ENCODE assay signal across 10 mouse cellular contexts in the genomic region with DNA sequence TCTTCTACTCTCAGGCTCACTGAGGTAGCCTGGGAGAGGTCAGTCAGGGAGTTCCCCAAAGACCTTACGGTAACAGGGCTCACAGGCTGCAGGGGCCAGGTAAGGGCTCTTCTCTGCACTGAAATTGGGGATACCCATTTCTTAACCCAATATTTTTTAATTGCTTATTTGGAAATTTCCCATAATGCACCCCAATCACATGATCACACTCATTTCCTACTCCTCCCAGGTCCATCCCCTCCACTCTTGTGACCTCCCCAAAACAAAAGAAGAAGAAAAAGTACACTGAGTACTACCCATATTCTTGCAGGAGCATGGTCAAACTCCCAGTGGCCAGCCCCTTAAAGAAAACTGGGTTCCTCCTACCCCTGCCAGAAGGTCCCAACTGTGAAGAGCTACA.
DNase-seq lines count a peak whose midpoint lies in the region; ATAC-seq lines count a peak whose summit lies in the region.
"Had no signal": no experiment of that assay in that cellular context is flagged by ENCODE, and none has a peak within 500 bp of the region (broad histone marks: within the 10 kb centered on the region; RNA-seq: fewer than 3 reads in every experiment).

No protein-coding gene starts in this region.

- no peaks in the 10 kb centered on the region for H3K9me3 ChIP-seq in heart, embryonic 10.5 days
- no peaks in the 10 kb centered on the region for H3K9me3 ChIP-seq in kidney, embryonic 15.5 days (replicated peaks)
- H3K9me3 ChIP-seq in embryonic facial prominence, embryonic 12.5 days, result no peaks in the 10 kb centered on the region
- no peaks in the 10 kb centered on the region for H3K9me3 ChIP-seq in limb, embryonic 13.5 days

- H3K27me3 ChIP-seq in heart, embryonic 10.5 days (ENCODE audit: insufficient read depth, poor library complexity, severe bottlenecking), result no peaks in the 10 kb centered on the region
- no peaks in the 10 kb centered on the region for H3K27me3 ChIP-seq in kidney, embryonic 15.5 days
- H3K27me3 ChIP-seq in embryonic facial prominence, embryonic 12.5 days, result no peaks in the 10 kb centered on the region
- H3K27me3 ChIP-seq in limb, embryonic 13.5 days, result no peaks in the 10 kb centered on the region

- H3K4me3 ChIP-seq in heart, embryonic 10.5 days, result no peak overlapping the region
- H3K4me3 ChIP-seq in kidney, embryonic 15.5 days (replicated peaks), result no peak overlapping the region
- H3K4me3 ChIP-seq in embryonic facial prominence, embryonic 12.5 days, result no peak overlapping the region
- no peak overlapping the region for H3K4me3 ChIP-seq in limb, embryonic 13.5 days

- ATAC-seq in kidney, embryonic 15.5 days (replicated peaks; ENCODE audit: low FRiP score), result no peak
- ATAC-seq in embryonic facial prominence, embryonic 12.5 days (ENCODE audit: insufficient number of reproducible peaks, insufficient read depth, low FRiP score, low TSS enrichment), result no peak
- ATAC-seq in limb, embryonic 13.5 days (ENCODE audit: low FRiP score, low read depth), result no peak

- H3K4me1 ChIP-seq in heart, embryonic 10.5 days, result peaks cover 60% of the 10 kb centered on the region
- H3K4me1 ChIP-seq in kidney, embryonic 15.5 days, result peaks cover 60% of the 10 kb centered on the region
- peaks cover 52% of the 10 kb centered on the region for H3K4me1 ChIP-seq in embryonic facial prominence, embryonic 12.5 days
- H3K4me1 ChIP-seq in limb, embryonic 13.5 days, result peaks cover 73% of the 10 kb centered on the region

- H3K36me3 ChIP-seq in heart, embryonic 10.5 days, result no peaks in the 10 kb centered on the region
- H3K36me3 ChIP-seq in kidney, embryonic 15.5 days, result no peaks in the 10 kb centered on the region
- H3K36me3 ChIP-seq in embryonic facial prominence, embryonic 12.5 days, result no peaks in the 10 kb centered on the region
- no peaks in the 10 kb centered on the region for H3K36me3 ChIP-seq in limb, embryonic 13.5 days

- DNase-seq in heart, embryonic 10.5 days (ENCODE audit: low spot score), result no peak
- no peak for DNase-seq in heart, adult 11 months
- DNase-seq in kidney, adult 11 months, result no peak
- DNase-seq in urinary bladder, postnatal 36 days (ENCODE audit: low spot score in 2 of 2), result no peak
- no peak for DNase-seq in left cerebral cortex, adult 8-10 months (ENCODE audit: low spot score in 2 of 2)
- DNase-seq: heart, postnatal 36 days; lung, adult 2 months had no signal

- H3K9ac ChIP-seq in kidney, embryonic 15.5 days, result no peak overlapping the region
- no peak overlapping the region for H3K9ac ChIP-seq in embryonic facial prominence, embryonic 12.5 days
- H3K9ac ChIP-seq in limb, embryonic 13.5 days, result 0 out of 2 replicates have a peak overlapping the region, but pooled peaks have one; percentile 39

- H3K27ac ChIP-seq in heart, embryonic 10.5 days, result peak overlapping the region; percentile 67; the same call in 1 of the 2 replicates
- peak overlapping the region; percentile 90 for H3K27ac ChIP-seq in kidney, embryonic 15.5 days
- H3K27ac ChIP-seq in embryonic facial prominence, embryonic 12.5 days, result peak overlapping the region; percentile 82
- H3K27ac ChIP-seq in limb, embryonic 13.5 days, result peak overlapping the region; percentile 78; the same call in 1 of the 2 replicates

- WGBS in heart, embryonic 10.5 days, result 83% methylated on average over 1 of the region's 1 CpGs
- WGBS in kidney, embryonic 15.5 days, result 73% methylated on average over 1 of the region's 1 CpGs
- 86% methylated on average over 1 of the region's 1 CpGs for WGBS in embryonic facial prominence, embryonic 12.5 days
- 63% methylated on average over 1 of the region's 1 CpGs for WGBS in limb, embryonic 13.5 days

- H3K4me2 ChIP-seq in kidney, embryonic 15.5 days, result no peak overlapping the region
- H3K4me2 ChIP-seq in embryonic facial prominence, embryonic 12.5 days (replicated peaks), result no peak overlapping the region
- no peak overlapping the region for H3K4me2 ChIP-seq in limb, embryonic 13.5 days (replicated peaks)
